In genomic region chr14:29073747-29074146, GRCm38 (mm10) we compare ENCODE assay signal across 12 mouse cellular contexts. TPM values are rescaled to one million over a fixed set of nuclear protein-coding genes. Genes with fewer than 3 reads are reported as not detected.
DNase-seq lines count a peak whose midpoint lies in the region; ATAC-seq lines count a peak whose summit lies in the region.
"Had no signal": no experiment of that assay in that cellular context is flagged by ENCODE, and none has a peak within 500 bp of the region (broad histone marks: within the 10 kb centered on the region; RNA-seq: fewer than 3 reads in every experiment).

No protein-coding gene starts in this region.

- H3K4me3 ChIP-seq in midbrain, embryonic 13.5 days (replicated peaks) = no peak overlapping the region
- no peak overlapping the region for H3K4me3 ChIP-seq in midbrain, embryonic 10.5 days
- H3K4me3 ChIP-seq: embryonic facial prominence, embryonic 12.5 days; neural tube, embryonic 15.5 days had no signal

- 78% methylated on average over 4 of the region's 4 CpGs for WGBS in midbrain, embryonic 13.5 days
- WGBS in midbrain, embryonic 10.5 days = 85% methylated on average over 4 of the region's 4 CpGs

- no peaks in the 10 kb centered on the region for H3K36me3 ChIP-seq in midbrain, embryonic 13.5 days
- no peaks in the 10 kb centered on the region for H3K36me3 ChIP-seq in midbrain, embryonic 10.5 days
- H3K36me3 ChIP-seq: embryonic facial prominence, embryonic 12.5 days; neural tube, embryonic 15.5 days had no signal

- H3K27me3 ChIP-seq in midbrain, embryonic 13.5 days = no peaks in the 10 kb centered on the region
- H3K27me3 ChIP-seq in midbrain, embryonic 10.5 days (ENCODE audit: low read depth, poor library complexity, severe bottlenecking) = no peaks in the 10 kb centered on the region
- H3K27me3 ChIP-seq: neural tube, embryonic 15.5 days had no signal

- H3K27ac ChIP-seq in midbrain, embryonic 13.5 days = peak overlapping the region; percentile 6; the same call in 1 of the 2 replicates
- no peak overlapping the region for H3K27ac ChIP-seq in midbrain, embryonic 10.5 days (replicated peaks)
- H3K27ac ChIP-seq: embryonic facial prominence, embryonic 12.5 days; liver, embryonic 14.5 days; neural tube, embryonic 15.5 days had no signal

- H3K9ac ChIP-seq in midbrain, embryonic 13.5 days (replicated peaks) = no peak overlapping the region
- H3K9ac ChIP-seq: embryonic facial prominence, embryonic 12.5 days; liver, embryonic 14.5 days; neural tube, embryonic 15.5 days had no signal

- DNase-seq in embryo, embryonic 10.5 days (ENCODE audit: low spot score) = peak; percentile 35
- no peak for DNase-seq in embryo, embryonic 10 days (ENCODE audit: low spot score)
- peak; percentile 6 for DNase-seq in kidney, adult 18-20 months
- DNase-seq in kidney, postnatal 25 days = no peak
- no peak for DNase-seq in midbrain, embryonic 10.5 days (ENCODE audit: low spot score)
- peak; percentile 9 for DNase-seq in retina, embryonic 14.5 days (ENCODE audit: low spot score)
- no peak for DNase-seq in spleen, adult 12 weeks (ENCODE audit: low spot score)
- DNase-seq: layer of hippocampus, adult 9-11 months had no signal

- no peak overlapping the region for H3K4me2 ChIP-seq in midbrain, embryonic 13.5 days (replicated peaks)
- H3K4me2 ChIP-seq: embryonic facial prominence, embryonic 12.5 days; neural tube, embryonic 15.5 days had no signal

- ATAC-seq in midbrain, embryonic 13.5 days = no peak

- no peaks in the 10 kb centered on the region for H3K9me3 ChIP-seq in midbrain, embryonic 13.5 days
- no peaks in the 10 kb centered on the region for H3K9me3 ChIP-seq in midbrain, embryonic 10.5 days (replicated peaks)
- H3K9me3 ChIP-seq: embryonic facial prominence, embryonic 12.5 days; neural tube, embryonic 15.5 days had no signal

- no peaks in the 10 kb centered on the region for H3K4me1 ChIP-seq in midbrain, embryonic 13.5 days (replicated peaks)
- H3K4me1 ChIP-seq in midbrain, embryonic 10.5 days = peaks cover 14% of the 10 kb centered on the region

RNA-seq across cellular contexts. Expression of gene Lrtm1, which starts 55.7 kb away (rescaled TPM):
- 0.19 and 0.41 TPM in 2 replicates for polyA plus RNA-seq in midbrain, embryonic 13.5 days (2015; fragmentation: Nextera tagmentation; extraction: Ambion mirVana)
- 17.5 and 27.2 TPM in 2 replicates for polyA plus RNA-seq in midbrain, embryonic 10.5 days (2016; fragmentation: Nextera tagmentation; extraction: Ambion mirVana)

Comparison
In these comparisons a context has a peak if more than half of its experiments do, and no peak if none do; other contexts are left out.
1. DNase-seq: peak in embryo, embryonic 10.5 days (single experiment), kidney, adult 18-20 months (single experiment) and retina, embryonic 14.5 days (single experiment); none in embryo, embryonic 10 days (single experiment), kidney, postnatal 25 days (0 of 2), midbrain, embryonic 10.5 days (single experiment) and spleen, adult 12 weeks (single experiment).
2. RNA of gene Lrtm1, which starts 55.7 kb away (polyA plus RNA-seq): 17.5 to 27.2 TPM in midbrain, embryonic 10.5 days; 0.19 to 0.41 TPM in midbrain, embryonic 13.5 days; every median in the first group is over 10 times any median in the second.